ENCODE assay signal across 15 mouse cellular contexts in genomic region chr11:114849572-114849971, GRCm38 (mm10). TPM values are rescaled to one million over a fixed set of nuclear protein-coding genes. Genes with fewer than 3 reads are reported as not detected.
A peak's percentile ranks its signal among the peaks of the same experiment; 100 is the strongest.
DNase-seq lines count a peak whose midpoint lies in the region; ATAC-seq and TF ChIP-seq lines count a peak whose summit lies in the region.
"Had no signal": no experiment of that assay in that cellular context is flagged by ENCODE, and none has a peak within 500 bp of the region (broad histone marks: within the 10 kb centered on the region; RNA-seq: fewer than 3 reads in every experiment).

No protein-coding gene starts in this region.

- no peaks in the 10 kb centered on the region for H3K27me3 ChIP-seq in kidney, embryonic 16.5 days (ENCODE audit: insufficient read depth, low read length)
- H3K27me3 ChIP-seq in embryonic facial prominence, embryonic 13.5 days, result no peaks in the 10 kb centered on the region; the same call in 1 of the 2 replicates
- peaks cover 5% of the 10 kb centered on the region for H3K27me3 ChIP-seq in myocyte (ENCODE audit: control insufficient read depth, insufficient read depth, insufficient read length)
- H3K27me3 ChIP-seq: heart, embryonic 12.5 days had no signal

- no peaks in the 10 kb centered on the region for H3K9me3 ChIP-seq in kidney, embryonic 16.5 days (ENCODE audit: low read length)
- no peaks in the 10 kb centered on the region for H3K9me3 ChIP-seq in embryonic facial prominence, embryonic 13.5 days
- H3K9me3 ChIP-seq: forebrain, embryonic 12.5 days; heart, embryonic 12.5 days; midbrain, embryonic 12.5 days had no signal

- no peaks in the 10 kb centered on the region for H3K36me3 ChIP-seq in kidney, embryonic 16.5 days (ENCODE audit: insufficient read depth, low read length)
- H3K36me3 ChIP-seq in embryonic facial prominence, embryonic 13.5 days, result no peaks in the 10 kb centered on the region
- no peaks in the 10 kb centered on the region for H3K36me3 ChIP-seq in myocyte (ENCODE audit: control insufficient read depth, insufficient read depth)
- H3K36me3 ChIP-seq: forebrain, embryonic 12.5 days; heart, embryonic 12.5 days; midbrain, embryonic 12.5 days had no signal

- H3ac ChIP-seq in myocyte (ENCODE audit: control insufficient read depth, insufficient read length), result no peak overlapping the region

- H3K4me3 ChIP-seq in kidney, embryonic 16.5 days (ENCODE audit: low read length), result no peak overlapping the region
- H3K4me3 ChIP-seq in embryonic facial prominence, embryonic 13.5 days, result no peak overlapping the region
- no peak overlapping the region for H3K4me3 ChIP-seq in myocyte
- H3K4me3 ChIP-seq: forebrain, embryonic 12.5 days had no signal

- intact Hi-C loops in heart, postnatal 25 days (cut with DNase I), result no loop called here

- peak overlapping the region; percentile 99 for H3K27ac ChIP-seq in kidney, embryonic 16.5 days (ENCODE audit: low read length)
- 0 out of 2 replicates have a peak overlapping the region, but pooled peaks have one; percentile 33 for H3K27ac ChIP-seq in embryonic facial prominence, embryonic 13.5 days
- H3K27ac ChIP-seq: forebrain, embryonic 12.5 days; midbrain, embryonic 12.5 days had no signal

- no peak for TF ChIP-seq POLR2A in myocyte (IDR thresholded peaks at IDR 0.05; ENCODE audit: insufficient read length, low read depth)

- 9% methylated on average over 2 of the region's 2 CpGs for WGBS in kidney, embryonic 16.5 days
- WGBS in embryonic facial prominence, embryonic 13.5 days, result 7% methylated on average over 2 of the region's 2 CpGs

- DNase-seq in heart, adult 11 months, result peak; percentile 93
- no peak for DNase-seq in heart, postnatal 25 days (ENCODE audit: low spot score)
- DNase-seq in kidney, adult 18-20 months, result no peak
- DNase-seq in left cerebral cortex, adult 8-10 months (ENCODE audit: low spot score in 2 of 2), result no peak
- DNase-seq: adrenal gland, postnatal 36 days; liver; right cerebral cortex, postnatal 25 days had no signal

- H3K79me2 ChIP-seq in myocyte (ENCODE audit: control insufficient read depth, insufficient read depth), result peaks cover 9% of the 10 kb centered on the region

- H3K9ac ChIP-seq in kidney, embryonic 16.5 days (replicated peaks; ENCODE audit: low read length), result peak overlapping the region; percentile 94
- H3K9ac ChIP-seq in embryonic facial prominence, embryonic 13.5 days, result no peak overlapping the region; the same call in 1 of the 2 replicates
- H3K9ac ChIP-seq: forebrain, embryonic 12.5 days; midbrain, embryonic 12.5 days had no signal

- no peak for ATAC-seq in kidney, embryonic 16.5 days (ENCODE audit: low FRiP score, low TSS enrichment)
- ATAC-seq in embryonic facial prominence, embryonic 13.5 days (ENCODE audit: insufficient number of reproducible peaks, insufficient read depth, low FRiP score, low TSS enrichment, low read depth), result no peak

- H3K4me2 ChIP-seq in kidney, embryonic 16.5 days (replicated peaks; ENCODE audit: low read depth, low read length), result 0 out of 2 replicates have a peak overlapping the region, but pooled peaks have one; percentile 98
- H3K4me2 ChIP-seq in embryonic facial prominence, embryonic 13.5 days, result peak overlapping the region; percentile 97
- peak overlapping the region; percentile 61 for H3K4me2 ChIP-seq in myocyte (ENCODE audit: low read depth)

- H3K4me1 ChIP-seq in kidney, embryonic 16.5 days (ENCODE audit: insufficient read depth, low read length), result peaks cover 70% of the 10 kb centered on the region
- H3K4me1 ChIP-seq in embryonic facial prominence, embryonic 13.5 days, result peaks cover 41% of the 10 kb centered on the region

TF ChIP-seq in myocyte, 11 proteins besides CTCF, POLR2A, EP300 and RAD21:
- TF ChIP-seq MYOG (IDR thresholded peaks at IDR 0.05; ENCODE audit: control insufficient read depth in 1 of 3, insufficient read depth in 1 of 3, insufficient read length in 2 of 3, low read depth in 2 of 3), result no peak
- no peak for TF ChIP-seq TCF3 (IDR thresholded peaks at IDR 0.05; ENCODE audit: insufficient read length, low read depth)
- no peak for TF ChIP-seq POLR2AphosphoS2 (IDR thresholded peaks at IDR 0.05; ENCODE audit: insufficient read length, low read depth)
- no peak for TF ChIP-seq MYOD1 (IDR thresholded peaks at IDR 0.05; ENCODE audit: control insufficient read depth in 1 of 3, insufficient read length in 2 of 3, low read depth in 2 of 3)
- no peak for TF ChIP-seq SRF (IDR thresholded peaks at IDR 0.05; ENCODE audit: control insufficient read depth, insufficient read length, low read depth)
- no peak for TF ChIP-seq E2F4 (IDR thresholded peaks at IDR 0.05; ENCODE audit: insufficient read depth)
- no peak for TF ChIP-seq TCF12 (IDR thresholded peaks at IDR 0.05; ENCODE audit: insufficient read depth, poor library complexity, severe bottlenecking)
- no peak for TF ChIP-seq CEBPB (IDR thresholded peaks at IDR 0.05; ENCODE audit: insufficient read depth, poor library complexity, severe bottlenecking)
- no peak for TF ChIP-seq REST (IDR thresholded peaks at IDR 0.05; ENCODE audit: insufficient read depth, insufficient read length)
- TF ChIP-seq USF1 (IDR thresholded peaks at IDR 0.05; ENCODE audit: low read depth), result no peak
- TF ChIP-seq MAX (IDR thresholded peaks at IDR 0.05; ENCODE audit: low read depth), result no peak
TF ChIP-seq in myocyte: peak in this region for 0.

RNA-seq across cellular contexts. Expression of gene Gprc5c, which starts 1.4 kb away (rescaled TPM):
- total RNA-seq in heart, postnatal 25 days (2021), result 1 to 10 TPM; 6.4 to 9.7 TPM
- 153 and 162 TPM in 2 replicates for polyA plus RNA-seq in kidney, embryonic 16.5 days (2015; fragmentation: Nextera tagmentation; extraction: Ambion mirVana)
- 44.4 and 44.8 TPM in 2 replicates for polyA plus RNA-seq in embryonic facial prominence, embryonic 13.5 days (2015; fragmentation: Nextera tagmentation; extraction: Ambion mirVana)
- polyA plus RNA-seq in myocyte (2012; fragmentation: generic; extraction: Trizol), result 172 TPM
- total RNA-seq in left cerebral cortex, adult 8-10 months (2022), result 1 to 10 TPM; 4.6 to 5.6 (median 5.4) TPM

RNA-seq across cellular contexts. Expression of gene Cd300a, which starts 40.3 kb away (rescaled TPM):
- under 1 TPM; 0.81 to 0.99 TPM for total RNA-seq in heart, postnatal 25 days (2021)
- 1.8 and 2.2 TPM in 2 replicates for polyA plus RNA-seq in kidney, embryonic 16.5 days (2015; fragmentation: Nextera tagmentation; extraction: Ambion mirVana)
- 1.0 and 2.3 TPM in 2 replicates for polyA plus RNA-seq in embryonic facial prominence, embryonic 13.5 days (2015; fragmentation: Nextera tagmentation; extraction: Ambion mirVana)
- polyA plus RNA-seq in myocyte (2012; fragmentation: generic; extraction: Trizol), result 0.40 TPM
- total RNA-seq in left cerebral cortex, adult 8-10 months (2022), result under 1 TPM; 0.40 to 0.87 (median 0.73) TPM

RNA-seq across cellular contexts. Expression of gene Gpr142, which starts 50.8 kb away (rescaled TPM):
- total RNA-seq in heart, postnatal 25 days (2021), result not detected
- not detected in 2 replicates for polyA plus RNA-seq in kidney, embryonic 16.5 days (2015; fragmentation: Nextera tagmentation; extraction: Ambion mirVana)
- not detected in 2 replicates for polyA plus RNA-seq in embryonic facial prominence, embryonic 13.5 days (2015; fragmentation: Nextera tagmentation; extraction: Ambion mirVana)
- polyA plus RNA-seq in myocyte (2012; fragmentation: generic; extraction: Trizol), result 0.07 TPM
- total RNA-seq in left cerebral cortex, adult 8-10 months (2022), result not detected
- total RNA-seq: adrenal gland, postnatal 36 days; gastrocnemius, adult 8-10 months had no signal
- polyA plus RNA-seq: forebrain, embryonic 12.5 days; heart, embryonic 12.5 days; lung, postnatal 0 days; midbrain, embryonic 12.5 days had no signal

RNA-seq across cellular contexts. Expression of gene Btbd17, which starts 53.8 kb away (rescaled TPM):
- not detected for total RNA-seq in heart, postnatal 25 days (2021)
- polyA plus RNA-seq in kidney, embryonic 16.5 days (2015; fragmentation: Nextera tagmentation; extraction: Ambion mirVana), result 0.47 and 0.54 TPM in 2 replicates
- polyA plus RNA-seq in embryonic facial prominence, embryonic 13.5 days (2015; fragmentation: Nextera tagmentation; extraction: Ambion mirVana), result 1.1 and 1.6 TPM in 2 replicates
- 34.0 TPM for polyA plus RNA-seq in myocyte (2012; fragmentation: generic; extraction: Trizol)
- 10 to 100 TPM; 21.5 to 28.4 (median 23.1) TPM for total RNA-seq in left cerebral cortex, adult 8-10 months (2022)
- total RNA-seq: adrenal gland, postnatal 36 days; gastrocnemius, adult 8-10 months had no signal
